In genomic region chr1:195232658-195233057, GRCm38 (mm10) we compare ENCODE assay signal across 8 mouse cellular contexts. TPM values are rescaled to one million over a fixed set of nuclear protein-coding genes. Genes with fewer than 3 reads are reported as not detected.
DNase-seq lines count a peak whose midpoint lies in the region; ATAC-seq and TF ChIP-seq lines count a peak whose summit lies in the region.

No protein-coding gene starts in this region.

- H3K9ac ChIP-seq in CH12.LX (ENCODE audit: insufficient read depth, low read depth): no peak overlapping the region
- no peak overlapping the region for H3K9ac ChIP-seq in kidney, postnatal 0 days (ENCODE audit: low read depth, low read length)
- H3K9ac ChIP-seq in liver, embryonic 15.5 days: no peak overlapping the region
- H3K9ac ChIP-seq in neural tube, embryonic 14.5 days (replicated peaks; ENCODE audit: low read depth, low read length): no peak overlapping the region

- in situ Hi-C loops in CH12.LX (cut with MboI; ENCODE audit: low pct_ligation_motif_present, low pct_unique_long_range_greater_than_20kb, low sequenced_read_pairs): no loop called here
- in situ Hi-C loops in Patski (cut with MboI; ENCODE audit: low pct_unique_long_range_greater_than_20kb): no loop called here

- no peaks in the 10 kb centered on the region for H3K36me3 ChIP-seq in CH12.LX (replicated peaks in 1 of 2; ENCODE audit: control insufficient read depth in 1 of 2, insufficient read depth in 1 of 2, low read length in 1 of 2)
- no peaks in the 10 kb centered on the region for H3K36me3 ChIP-seq in kidney, postnatal 0 days (ENCODE audit: insufficient read depth, low read length)
- H3K36me3 ChIP-seq in liver, embryonic 15.5 days (replicated peaks): no peaks in the 10 kb centered on the region
- no peaks in the 10 kb centered on the region for H3K36me3 ChIP-seq in neural tube, embryonic 14.5 days (ENCODE audit: control insufficient read depth, insufficient read depth, low read length)

- no peaks in the 10 kb centered on the region for H3K9me3 ChIP-seq in CH12.LX (replicated peaks; ENCODE audit: low read length)
- H3K9me3 ChIP-seq in kidney, postnatal 0 days (replicated peaks; ENCODE audit: low read length): no peaks in the 10 kb centered on the region
- H3K9me3 ChIP-seq in liver, embryonic 15.5 days (replicated peaks): no peaks in the 10 kb centered on the region
- H3K9me3 ChIP-seq in neural tube, embryonic 14.5 days (ENCODE audit: control insufficient read depth, low read length): no peaks in the 10 kb centered on the region

- TF ChIP-seq RAD21 in CH12.LX (IDR thresholded peaks at IDR 0.05; ENCODE audit: low read depth, low read length): peak; percentile 78

- H3K4me1 ChIP-seq in CH12.LX (ENCODE audit: control insufficient read depth in 1 of 2, insufficient read depth in 2 of 2): no peaks in the 10 kb centered on the region
- H3K4me1 ChIP-seq in kidney, postnatal 0 days (replicated peaks; ENCODE audit: insufficient read depth, low read length): no peaks in the 10 kb centered on the region
- H3K4me1 ChIP-seq in liver, embryonic 15.5 days (replicated peaks): no peaks in the 10 kb centered on the region
- H3K4me1 ChIP-seq in neural tube, embryonic 14.5 days (ENCODE audit: control insufficient read depth, insufficient read depth, low read length): no peaks in the 10 kb centered on the region

- H3K27me3 ChIP-seq in CH12.LX (replicated peaks) (no peaks in the 10 kb centered on the region), Patski (peaks cover 17% of the 10 kb centered on the region)
- no peaks in the 10 kb centered on the region for H3K27me3 ChIP-seq in kidney, postnatal 0 days (ENCODE audit: insufficient read depth, low read length)
- no peaks in the 10 kb centered on the region for H3K27me3 ChIP-seq in liver, embryonic 15.5 days
- no peaks in the 10 kb centered on the region for H3K27me3 ChIP-seq in neural tube, embryonic 14.5 days (ENCODE audit: control insufficient read depth, insufficient read depth, low read length)

- ATAC-seq in Patski: peak; percentile 85
- peak; percentile 66 for ATAC-seq in kidney, postnatal 0 days (replicated peaks; ENCODE audit: low FRiP score, low read depth)
- peak; percentile 47 for ATAC-seq in liver, embryonic 15.5 days (ENCODE audit: insufficient read depth)
- ATAC-seq in neural tube, embryonic 14.5 days (ENCODE audit: low read depth): peak; percentile 73

- TF ChIP-seq CTCF in CH12.LX (conservative IDR thresholded peaks at IDR 0.05 in 1 of 2, IDR thresholded peaks at IDR 0.05 in 1 of 2; ENCODE audit: low read depth in 2 of 2, low read length in 2 of 2) (peak; percentile 64 to 77), Patski (IDR thresholded peaks at IDR 0.05) (peak; percentile 53)
- peak; percentile 79 for TF ChIP-seq CTCF in kidney, postnatal 0 days (IDR thresholded peaks at IDR 0.05; ENCODE audit: low read depth)

- TF ChIP-seq EP300 in CH12.LX (IDR thresholded peaks at IDR 0.05; ENCODE audit: low read length): no peak

- dilution Hi-C loops in CH12.LX (cut with MboI; ENCODE audit: extremely low pct_ligation_motif_present, extremely low pct_unique_long_range_greater_than_20kb, low sequenced_read_pairs): no loop called here

- CTCF ChIA-PET in Patski (lab: Charles Lee): no interaction called here

- H3K27ac ChIP-seq in CH12.LX (ENCODE audit: insufficient read depth, low read depth): no peak overlapping the region
- H3K27ac ChIP-seq in kidney, postnatal 0 days: no peak overlapping the region
- no peak overlapping the region for H3K27ac ChIP-seq in liver, embryonic 15.5 days (replicated peaks)
- no peak overlapping the region for H3K27ac ChIP-seq in neural tube, embryonic 14.5 days (ENCODE audit: low read depth, low read length)

- no peak overlapping the region for H3K4me2 ChIP-seq in CH12.LX (ENCODE audit: insufficient read depth, low read depth, poor library complexity, severe bottlenecking)
- H3K4me2 ChIP-seq in kidney, postnatal 0 days (ENCODE audit: low read length): no peak overlapping the region
- H3K4me2 ChIP-seq in liver, embryonic 15.5 days: no peak overlapping the region
- H3K4me2 ChIP-seq in neural tube, embryonic 14.5 days (ENCODE audit: low read depth, low read length): no peak overlapping the region

- no peak overlapping the region for H3K4me3 ChIP-seq in CH12.LX (replicated peaks in 1 of 3; ENCODE audit: low read depth in 2 of 3, low read length in 2 of 3, poor library complexity in 1 of 3)
- H3K4me3 ChIP-seq in kidney, postnatal 0 days (replicated peaks; ENCODE audit: low read depth, low read length): no peak overlapping the region
- no peak overlapping the region for H3K4me3 ChIP-seq in liver, embryonic 15.5 days (replicated peaks)
- H3K4me3 ChIP-seq in neural tube, embryonic 14.5 days (ENCODE audit: low read depth, low read length): no peak overlapping the region

- no peak for TF ChIP-seq POLR2A in CH12.LX (IDR thresholded peaks at IDR 0.05; ENCODE audit: low read depth, low read length)

- DNase-seq in CH12.LX (ENCODE audit: extremely low read depth): peak; percentile 62
- DNase-seq in Patski (ENCODE audit: low read depth, low spot score): no peak
- peak; percentile 11 to 44 for DNase-seq in cerebellum, postnatal 36 days
- DNase-seq in gastrocnemius, postnatal 10 days: peak; percentile 12
- peak; percentile 76 for DNase-seq in kidney, postnatal 0 days (ENCODE audit: low spot score)
- DNase-seq in ovary, postnatal 10 days (ENCODE audit: low spot score): no peak

- POLR2A ChIA-PET in Patski (lab: Charles Lee): no interaction called here

- H3K79me2 ChIP-seq in CH12.LX (replicated peaks; ENCODE audit: control insufficient read depth, extremely low read depth, insufficient read depth, poor library complexity, severe bottlenecking): no peaks in the 10 kb centered on the region

TF ChIP-seq in CH12.LX, 34 proteins besides CTCF, POLR2A, EP300 and RAD21:
- peak; percentile 79 for TF ChIP-seq SMC3 (IDR thresholded peaks at IDR 0.05; ENCODE audit: low read depth, low read length)
- TF ChIP-seq IRF4 (IDR thresholded peaks at IDR 0.05; ENCODE audit: low read depth, low read length): no peak

RNA-seq across cellular contexts. Expression of gene Cr2, which starts 56.1 kb away (rescaled TPM):
- 0.08 and 0.17 TPM in 2 replicates for total RNA-seq in CH12.LX (2012; rRNA removed)
- total RNA-seq in CH12.LX (2014; rRNA removed): 0.51 and 0.62 TPM in 2 replicates
- 0.97 and 3.0 TPM in 2 replicates for polyA plus RNA-seq in CH12.LX (2012; ENCODE audit: insufficient read length, low read depth)
- polyA plus RNA-seq in Patski (2021): 2.9 TPM
- not detected for total RNA-seq in gastrocnemius, postnatal 10 days (2021)
- 1.7 and 2.4 TPM in 2 replicates for polyA plus RNA-seq in kidney, postnatal 0 days (2015; fragmentation: Nextera tagmentation; extraction: Ambion mirVana)
- 0.14 TPM in 1 of 2 replicates, not detected in the other for polyA plus RNA-seq in liver, embryonic 15.5 days (2015; fragmentation: Nextera tagmentation; extraction: Ambion mirVana)
- polyA plus RNA-seq in neural tube, embryonic 14.5 days (2014; fragmentation: Nextera tagmentation; extraction: Ambion mirVana): 0.68 and 0.84 TPM in 2 replicates

Comparison
In these comparisons a context has a peak if more than half of its experiments do, and no peak if none do; other contexts are left out.
1. DNase-seq: peak in CH12.LX (single experiment), cerebellum, postnatal 36 days (2 of 2), gastrocnemius, postnatal 10 days (single experiment) and kidney, postnatal 0 days (single experiment); none in Patski (single experiment) and ovary, postnatal 10 days (single experiment).
2. Peak in every context shown above with its lines, with median percentiles within 50 percentile points of each other: CTCF ChIP-seq and ATAC-seq.